Mouse (Mus musculus) monocyte, adult 59 days (primary cell): ENCODE data around the gene Slc11a2. TPM values are rescaled to one million over a fixed set of nuclear protein-coding genes. Genes with fewer than 3 reads are reported as not detected.

Experiments used
- total RNA-seq, 2 experiments: library from RNA; stranded (reverse); gene quantifications; one replicate each; pipeline ENCODE4 v1.2.4; 2023

Gene Slc11a2
- 10 to 100 TPM; 30.3 to 30.6 TPM for total RNA-seq

DNA sequence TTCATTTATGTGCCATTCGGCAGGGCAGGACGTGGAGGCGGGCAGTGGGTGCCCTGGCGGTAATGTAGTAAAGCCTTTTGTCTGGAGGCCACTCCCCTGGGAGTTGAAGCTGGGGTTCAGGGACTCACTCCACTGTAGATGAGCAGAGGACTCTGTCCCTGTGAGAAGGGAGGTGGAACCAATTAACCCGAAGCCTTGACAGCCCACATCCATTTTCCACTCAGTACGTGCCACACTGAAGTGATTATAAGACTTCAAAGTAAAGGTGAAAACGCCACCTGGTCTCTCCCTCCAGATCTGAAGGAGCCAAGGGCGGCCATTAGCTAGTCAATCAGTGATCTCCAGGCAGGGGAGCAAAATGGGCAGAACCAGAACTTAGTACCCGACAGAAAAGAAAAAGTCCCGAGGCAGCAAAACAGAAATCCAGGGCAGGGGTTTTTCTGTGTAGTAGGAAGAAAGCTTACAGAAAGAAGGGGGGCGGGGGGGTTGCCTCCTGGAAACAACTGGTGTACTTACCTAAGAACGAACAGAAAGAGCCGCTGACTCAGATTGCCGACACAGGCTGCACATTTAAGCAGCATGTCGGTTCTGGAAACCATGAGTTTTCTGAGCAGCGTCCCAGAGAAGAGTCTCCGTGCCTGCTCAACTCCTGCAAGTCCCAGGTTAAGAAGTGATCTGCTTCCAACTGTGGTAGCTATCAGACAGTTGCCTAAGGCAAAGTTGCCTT lies at the start of gene Slc11a2:
Gene Slc11a2 (minus strand): TSS at position 677 of the 727 bp plus-strand sequence.

GRCm38 (mm10) chr15:100468295-100469188 lies 43.7 kb upstream of the Slc11a2 start, which contains the start of gene Letmd1:
TSS of gene Letmd1 (plus strand) at chr15:100469023.

GRCm38 (mm10) chr15:100421758-100422197 lies 3.1 kb downstream of the Slc11a2 start, which contains the start of gene Gm5475:
TSS of gene Gm5475 (plus strand) at chr15:100422147.

GRCm38 (mm10) chr15:100364242-100364641 lies 60.6 kb downstream of the Slc11a2 start, which contains the start of gene Higd1c:
TSS of gene Higd1c (plus strand) at chr15:100364542.

DNA sequence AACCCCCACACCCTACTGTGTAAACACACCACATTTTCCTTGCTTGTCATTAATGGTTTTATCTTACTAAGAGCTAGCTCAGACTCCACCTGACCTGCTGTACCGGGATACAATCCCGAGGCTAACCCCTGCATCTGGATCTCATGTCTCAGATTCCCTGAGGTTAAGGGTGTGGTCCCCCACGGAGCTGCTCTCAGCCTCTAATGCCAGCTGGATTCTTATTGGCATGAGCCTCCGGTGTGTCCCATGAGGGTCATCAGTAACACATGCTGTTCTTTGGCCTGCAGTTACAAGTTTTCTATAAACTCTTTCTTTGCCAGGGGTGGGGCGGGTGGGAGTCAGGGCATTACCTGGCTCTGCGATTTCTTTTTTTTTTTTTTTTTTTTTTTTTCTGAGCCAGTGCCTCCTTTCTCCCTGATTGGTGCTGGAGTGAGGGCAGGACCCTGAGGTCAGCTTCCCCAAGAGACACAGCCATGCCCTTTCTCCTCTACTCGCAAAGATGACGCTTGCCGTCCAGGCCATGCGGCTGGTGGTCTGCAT lies 72.1 kb downstream of the Slc11a2 start, which contains the start of the genes Methig1 and Mettl7a2:
Gene Methig1 (plus strand): TSS at position 439 of the 540 bp plus-strand sequence.
Gene Mettl7a2 (plus strand): TSS at position 490 of the 540 bp plus-strand sequence.

Other genes with a start within 250 kb of the Slc11a2 start
- gene Atf1, start 197.3 kb downstream of the Slc11a2 start, total RNA-seq, result 10 to 100 TPM; 58.9 to 73.3 TPM
- not detected for gene Tmprss12, start 144.2 kb downstream of the Slc11a2 start, total RNA-seq
- gene Mettl7a1, start 120.9 kb downstream of the Slc11a2 start, total RNA-seq, result 10 to 100 TPM; 63.1 to 73.6 TPM
- under 1 TPM in 1 of 2 experiments, not detected in 1; 0.63 TPM for gene Mettl7a3, start 90.1 kb downstream of the Slc11a2 start, total RNA-seq
- gene Methig1, start 71.9 kb downstream of the Slc11a2 start, total RNA-seq, result not detected
- 1 to 10 TPM; 2.0 to 2.5 TPM for gene Mettl7a2, start 71.9 kb downstream of the Slc11a2 start, total RNA-seq
- not detected for gene Higd1c, start 60.5 kb downstream of the Slc11a2 start, total RNA-seq
- gene Gm5475, start 2.9 kb downstream of the Slc11a2 start, total RNA-seq, result not detected
- gene Letmd1, start 44.0 kb upstream of the Slc11a2 start, total RNA-seq, result 10 to 100 TPM; 27.2 to 29.2 TPM
- 1 to 10 TPM; 2.0 to 2.7 TPM for gene Csrnp2, start 70.4 kb upstream of the Slc11a2 start, total RNA-seq
- gene Tfcp2, start 126.9 kb upstream of the Slc11a2 start, total RNA-seq, result 1 to 10 TPM; 7.2 to 8.8 TPM
- gene Pou6f1, start 174.9 kb upstream of the Slc11a2 start, total RNA-seq, result 10 to 100 TPM; 12.4 to 15.5 TPM
- 100 to 1,000 TPM; 500 to 526 TPM for gene Dazap2, start 190.3 kb upstream of the Slc11a2 start, total RNA-seq
- gene Smagp, start 211.9 kb upstream of the Slc11a2 start, total RNA-seq, result 10 to 100 TPM; 60.8 to 79.4 TPM
- gene Bin2, start 244.5 kb upstream of the Slc11a2 start, total RNA-seq, result 100 to 1,000 TPM; 508 to 528 TPM